Mouse (Mus musculus) MEL (cell line): ENCODE data around the gene Sell. TPM values are rescaled to one million over a fixed set of nuclear protein-coding genes. Genes with fewer than 3 reads are reported as not detected.

Source experiments
- DNase-seq: peaks from one replicate; pipeline ENCODE4 v3.0.0; 2011; ENCODE audit warnings: low read depth, low spot score
- H3K27ac ChIP-seq: 2 replicates; pipeline ENCODE4 v1.5.1; 2012; ENCODE audit warnings: low read depth, mild to moderate bottlenecking, control low read depth, low read length, moderate library complexity; ENCODE audit not compliant: control insufficient read depth
- H3K27me3 ChIP-seq, 2 experiments: fragments of 150-350 bp in 1 of 2; sonication (generic) in 1 of 2; 2 replicates each; pipeline ENCODE4 v1.6.1; 2012; ENCODE audit warnings: low read length in 2 of 2, mild to moderate bottlenecking in 2 of 2, improper control_type of control experiment in 1 of 2, moderate library complexity in 1 of 2; ENCODE audit not compliant: insufficient read depth in 2 of 2, control insufficient read depth in 1 of 2
- H3K36me3 ChIP-seq, 2 experiments: 2 replicates each; pipeline ENCODE4 v1.6.1; 2012 to 2014; ENCODE audit warnings: low read length in 2 of 2, improper control_type of control experiment in 1 of 2, inconsistent platforms in 1 of 2, mild to moderate bottlenecking in 1 of 2; ENCODE audit not compliant: insufficient read depth in 2 of 2, control insufficient read depth in 1 of 2
- H3K4me1 ChIP-seq, 2 experiments: fragments of 150-350 bp in 1 of 2; sonication (generic) in 1 of 2; 2 replicates each; pipeline ENCODE4 v1.6.1; 2012; ENCODE audit warnings: low read length in 2 of 2, improper control_type of control experiment in 1 of 2, mild to moderate bottlenecking in 1 of 2; ENCODE audit not compliant: insufficient read depth in 2 of 2, control insufficient read depth in 1 of 2
- H3K4me3 ChIP-seq, 2 experiments: fragments of 150-350 bp in 1 of 2; sonication (generic) in 1 of 2; 2 replicates each; pipeline ENCODE4 v1.5.1; 2012; ENCODE audit warnings: low read depth in 2 of 2, low read length in 2 of 2, mild to moderate bottlenecking in 2 of 2, moderate library complexity in 2 of 2, control low read depth in 1 of 2, improper control_type of control experiment in 1 of 2; ENCODE audit not compliant: control insufficient read depth in 1 of 2, insufficient read depth in 1 of 2
- H3K79me2 ChIP-seq: 2 replicates; pipeline ENCODE4 v1.6.1; 2012; ENCODE audit warnings: mild to moderate bottlenecking, low read length, moderate library complexity; ENCODE audit not compliant: control insufficient read depth, poor library complexity, insufficient read depth
- H3K9ac ChIP-seq: 2 replicates; pipeline ENCODE4 v1.6.1; 2012; ENCODE audit warnings: low read depth, mild to moderate bottlenecking, control low read depth, low read length, moderate library complexity; ENCODE audit not compliant: control insufficient read depth, poor library complexity, severe bottlenecking
- H3K9me3 ChIP-seq: fragments of 150-350 bp; sonication (generic); replicated peaks from 2 replicates; pipeline ENCODE4 v1.6.1; 2012; ENCODE audit warnings: mild to moderate bottlenecking, low read length, improper control_type of control experiment, moderate library complexity; ENCODE audit not compliant: insufficient read depth
- CHD1 ChIP-seq: IDR thresholded peaks from 2 replicates; pipeline ENCODE4 v1.6.1; 2012; ENCODE audit warnings: low read depth, mild to moderate bottlenecking, inconsistent platforms, low read length, improper control_type of control experiment
- ELF1 ChIP-seq: IDR thresholded peaks from 2 replicates; pipeline ENCODE4 v1.6.1; 2014; ENCODE audit warnings: low read depth, mild to moderate bottlenecking, inconsistent platforms, low read length, improper control_type of control experiment, moderate library complexity
- EP300 ChIP-seq, 2 experiments: IDR thresholded peaks; 2 replicates each; pipeline ENCODE4 v1.6.1; 2011; ENCODE audit warnings: improper control_type of control experiment in 2 of 2, low read length in 2 of 2, low read depth in 1 of 2, mild to moderate bottlenecking in 1 of 2
- ETS1 ChIP-seq: IDR thresholded peaks from 2 replicates; pipeline ENCODE4 v1.6.1; 2012; ENCODE audit warnings: low read depth, mild to moderate bottlenecking, inconsistent platforms, low read length, improper control_type of control experiment, moderate library complexity
- GATA1 ChIP-seq: IDR thresholded peaks from 2 replicates; pipeline ENCODE4 v1.6.1; 2011; ENCODE audit warnings: low read depth, low read length, improper control_type of control experiment
- JUND ChIP-seq: IDR thresholded peaks from 2 replicates; pipeline ENCODE4 v1.6.1; 2011; ENCODE audit warnings: low read depth, mild to moderate bottlenecking, improper control_type of control experiment, low read length
- KAT2A ChIP-seq: conservative IDR thresholded peaks from 2 replicates; pipeline ENCODE4 v1.6.1; 2012; ENCODE audit warnings: low read depth, low read length, improper control_type of control experiment, inconsistent platforms
- MAX ChIP-seq: IDR thresholded peaks from 2 replicates; pipeline ENCODE4 v1.6.1; 2011; ENCODE audit warnings: low read length, improper control_type of control experiment
- MAZ ChIP-seq: IDR thresholded peaks from 2 replicates; pipeline ENCODE4 v1.6.1; 2012; ENCODE audit warnings: low read depth, mild to moderate bottlenecking, inconsistent platforms, low read length, improper control_type of control experiment
- MEF2A ChIP-seq: IDR thresholded peaks from 2 replicates; pipeline ENCODE4 v1.6.1; 2014; ENCODE audit warnings: low read depth, mild to moderate bottlenecking, inconsistent platforms, low read length, improper control_type of control experiment; ENCODE audit not compliant: poor library complexity, insufficient replicate concordance, severe bottlenecking; ENCODE audit errors: extremely low read depth
- MXI1 ChIP-seq: IDR thresholded peaks from 2 replicates; pipeline ENCODE4 v1.6.1; 2011; ENCODE audit warnings: mild to moderate bottlenecking, low read depth, low read length, improper control_type of control experiment
- MYC ChIP-seq: IDR thresholded peaks from 2 replicates; pipeline ENCODE4 v1.6.1; 2011; ENCODE audit warnings: low read depth, mild to moderate bottlenecking, low read length, improper control_type of control experiment, moderate library complexity
- NRF1 ChIP-seq: IDR thresholded peaks from 2 replicates; pipeline ENCODE4 v1.6.1; 2014; ENCODE audit warnings: low read depth, mild to moderate bottlenecking, inconsistent platforms, low read length, improper control_type of control experiment, moderate library complexity; ENCODE audit not compliant: poor library complexity, insufficient read depth, severe bottlenecking
- POLR2AphosphoS5 ChIP-seq: IDR thresholded peaks from 2 replicates; pipeline ENCODE4 v1.6.1; 2012; ENCODE audit warnings: low read depth, borderline replicate concordance, mild to moderate bottlenecking, inconsistent platforms, low read length, moderate library complexity, mixed read lengths
- RAD21 ChIP-seq: IDR thresholded peaks from 2 replicates; pipeline ENCODE4 v1.6.1; 2011; ENCODE audit warnings: mild to moderate bottlenecking, low read depth, low read length, improper control_type of control experiment
- RCOR1 ChIP-seq: IDR thresholded peaks from 2 replicates; pipeline ENCODE4 v1.6.1; 2012; ENCODE audit warnings: low read depth, mild to moderate bottlenecking, inconsistent platforms, low read length, improper control_type of control experiment
- SMC3 ChIP-seq: IDR thresholded peaks from 2 replicates; pipeline ENCODE4 v1.6.1; 2011; ENCODE audit warnings: low read depth, low read length, improper control_type of control experiment
- TAL1 ChIP-seq: IDR thresholded peaks from 2 replicates; pipeline ENCODE4 v1.6.1; 2012; ENCODE audit warnings: mild to moderate bottlenecking, inconsistent platforms, low read length, moderate library complexity, mixed read lengths
- TBP ChIP-seq: IDR thresholded peaks from 2 replicates; pipeline ENCODE4 v1.8.0; 2011; ENCODE audit warnings: low read depth, low read length, improper control_type of control experiment
- ZKSCAN1 ChIP-seq: IDR thresholded peaks from 2 replicates; pipeline ENCODE4 v1.6.1; 2012; ENCODE audit warnings: low read depth, mild to moderate bottlenecking, inconsistent platforms, low read length, improper control_type of control experiment, moderate library complexity
- ZMIZ1 ChIP-seq: IDR thresholded peaks from 2 replicates; pipeline ENCODE4 v1.6.1; 2012; ENCODE audit warnings: low read depth, mild to moderate bottlenecking, inconsistent platforms, low read length, improper control_type of control experiment, moderate library complexity
- ZNF384 ChIP-seq: IDR thresholded peaks from 2 replicates; pipeline ENCODE4 v1.6.1; 2012; ENCODE audit warnings: low read depth, mild to moderate bottlenecking, inconsistent platforms, low read length, improper control_type of control experiment
- polyA plus RNA-seq, 2 experiments: library from polyadenylated mRNA; stranded (reverse) in 1 of 2; unstranded in 1 of 2; fragments of >175 nt in 1 of 2; fragments of >200 nt in 1 of 2; gene quantifications; 2 replicates each; pipeline versions ENCODE4 v1.2.1 to v1.2.4; 2012; ENCODE audit warnings: low replicate concordance in 2 of 2, low read depth in 1 of 2; ENCODE audit not compliant: insufficient read length in 2 of 2, insufficient read depth in 1 of 2, missing spikeins in 1 of 2
- total RNA-seq: library from RNA; depleted of rRNA; stranded (reverse); fragments of 300-350 nt; gene quantifications from 2 replicates; pipeline ENCODE4 v1.2.3, GENCODE M21; 2012

Sell gene
- total and polyA plus RNA-seq, 3 experiments: 0.04 TPM; not detected in 2

GRCm38 (mm10) chr1:164040385-164041135, 21.2 kb upstream of the Sell start:
- H3K27ac ChIP-seq: no peak overlapping the region
- no peak for TF ChIP-seq ZKSCAN1
- TF ChIP-seq ELF1: no peak
- no peak for TF ChIP-seq KAT2A
- no peak for TF ChIP-seq JUND
- no peak for TF ChIP-seq MAZ
- H3K36me3 ChIP-seq: no peaks in the 10 kb centered on the region
- H3K9ac ChIP-seq: no peak overlapping the region
- no peaks in the 10 kb centered on the region for H3K79me2 ChIP-seq
- H3K4me3 ChIP-seq: no peak overlapping the region
- H3K9me3 ChIP-seq: no peaks in the 10 kb centered on the region
- DNase-seq: no peak
- peaks cover 3 to 4% of the 10 kb centered on the region in 2 experiments; a peak in 2 of 4 replicates for H3K27me3 ChIP-seq
- H3K4me1 ChIP-seq: no peaks in the 10 kb centered on the region

GRCm38 (mm10) chr1:164043549-164043948, 18.2 kb upstream of the Sell start:
- no peaks in the 10 kb centered on the region for H3K9me3 ChIP-seq
- no peak overlapping the region for H3K4me3 ChIP-seq
- H3K36me3 ChIP-seq: no peaks in the 10 kb centered on the region
- H3K27me3 ChIP-seq: peaks cover 3 to 4% of the 10 kb centered on the region in 2 experiments; a peak in 2 of 4 replicates
- no peak overlapping the region for H3K9ac ChIP-seq
- TF ChIP-seq ELF1: no peak
- TF ChIP-seq ZNF384: no peak
- TF ChIP-seq SMC3: no peak
- no peak for TF ChIP-seq TAL1
- no peak for TF ChIP-seq EP300 (IDR thresholded peaks at IDR 0.05; ENCODE audit: low read depth in 1 of 2, low read length in 2 of 2)
- no peak for TF ChIP-seq ZKSCAN1
- TF ChIP-seq RAD21: no peak
- no peak for TF ChIP-seq MYC
- H3K4me1 ChIP-seq: no peaks in the 10 kb centered on the region
- H3K79me2 ChIP-seq: no peaks in the 10 kb centered on the region
- H3K27ac ChIP-seq: no peak overlapping the region
- no peak for DNase-seq

- H3K79me2 ChIP-seq: no peaks in the 10 kb centered on the region
- H3K4me1 ChIP-seq: no peaks in the 10 kb centered on the region
- H3K27ac ChIP-seq: no peak within 1 kb of the TSS
- DNase-seq: no peak
- H3K4me3 ChIP-seq: no peak within 1 kb of the TSS
- H3K27me3 ChIP-seq: peaks cover 0 to 5% of the 10 kb centered on the region in 2 experiments; a peak in 2 of 4 replicates
- no peak within 1 kb of the TSS for H3K9ac ChIP-seq
- TF ChIP-seq RCOR1: no peak
- no peak for TF ChIP-seq RAD21
- no peak for TF ChIP-seq MEF2A
- no peak for TF ChIP-seq POLR2AphosphoS5
- no peak for TF ChIP-seq TAL1
- no peak for TF ChIP-seq ZMIZ1
- no peak for TF ChIP-seq GATA1
- no peak for TF ChIP-seq ETS1
- no peak for TF ChIP-seq MAX
- no peak for TF ChIP-seq CHD1
- TF ChIP-seq TBP: no peak
- no peak for TF ChIP-seq JUND
- no peak for TF ChIP-seq MXI1
- TF ChIP-seq NRF1: no peak
- no peaks in the 10 kb centered on the region for H3K36me3 ChIP-seq
- H3K9me3 ChIP-seq: no peaks in the 10 kb centered on the region
These were observed 13.8 kb upstream of the Sell start, which contains the start of gene Sele for GRCm38 (mm10) chr1:164047934-164048333. Gene Sele, plus strand, starts transcription at chr1:164048234.
